Mouse (Mus musculus) gastrocnemius, adult 18-20 months (tissue): ENCODE data around the gene Adap1. TPM values are rescaled to one million over a fixed set of nuclear protein-coding genes. Genes with fewer than 3 reads are reported as not detected.

ENCODE experiments used
- DNase-seq: peaks from one replicate; pipeline ENCODE4 v3.0.0; 2021; ENCODE audit warnings: low spot score
- total RNA-seq, 2 experiments: library from RNA; stranded (reverse); gene quantifications; 2 replicates each; pipeline ENCODE4 v1.2.3; 2021

Adap1 gene
- total RNA-seq, 2 experiments from 2014 or later: 0.66 to 1.4 TPM

- no peak for DNase-seq
Measured at GRCm38 (mm10) chr5:139323260-139323924, 2.0 kb downstream of the Adap1 start.

DNA sequence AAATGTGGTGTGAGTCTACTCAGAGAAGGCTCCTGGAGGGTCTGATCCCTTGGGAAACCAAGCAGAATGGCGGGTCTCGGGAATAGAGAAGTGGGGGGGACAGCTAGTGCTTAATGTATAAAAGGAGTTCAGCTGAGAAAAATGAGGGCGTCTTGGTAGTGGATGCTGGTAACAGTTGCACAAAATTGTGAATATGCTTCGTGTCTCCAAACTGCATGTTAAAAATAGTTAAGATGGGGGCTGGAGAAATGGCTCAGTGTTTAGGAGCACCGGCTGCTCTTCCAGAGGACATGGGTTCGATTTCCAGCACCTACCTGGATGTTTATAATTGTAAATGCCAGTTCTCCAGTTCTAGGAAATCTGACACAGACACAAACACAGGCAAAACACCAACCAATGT is 4.1 kb downstream of the Adap1 start:
- DNase-seq: no peak

DNA sequence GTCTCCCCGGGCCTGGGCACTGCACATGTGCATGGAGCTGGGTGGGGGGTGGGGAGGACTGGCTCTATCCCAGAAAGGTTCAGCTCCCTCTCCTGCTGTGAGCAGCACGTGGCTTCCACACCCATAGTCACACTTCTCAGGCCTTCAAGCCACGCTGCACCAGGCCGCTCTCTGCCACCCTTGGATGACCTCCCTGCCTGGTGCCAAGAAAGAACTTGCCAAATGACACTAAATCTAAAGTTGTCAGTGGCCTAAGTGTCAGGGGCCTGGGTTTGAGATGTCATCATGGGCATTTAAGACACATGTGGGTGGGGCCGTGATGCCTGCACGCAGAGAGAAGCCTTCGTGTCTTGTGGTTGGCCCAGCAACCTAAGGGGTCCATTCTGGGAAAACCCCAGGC is 5.0 kb downstream of the Adap1 start:
- DNase-seq: no peak

GRCm38 (mm10) chr5:139317751-139318504 is 7.5 kb downstream of the Adap1 start:
- no peak for DNase-seq

DNA sequence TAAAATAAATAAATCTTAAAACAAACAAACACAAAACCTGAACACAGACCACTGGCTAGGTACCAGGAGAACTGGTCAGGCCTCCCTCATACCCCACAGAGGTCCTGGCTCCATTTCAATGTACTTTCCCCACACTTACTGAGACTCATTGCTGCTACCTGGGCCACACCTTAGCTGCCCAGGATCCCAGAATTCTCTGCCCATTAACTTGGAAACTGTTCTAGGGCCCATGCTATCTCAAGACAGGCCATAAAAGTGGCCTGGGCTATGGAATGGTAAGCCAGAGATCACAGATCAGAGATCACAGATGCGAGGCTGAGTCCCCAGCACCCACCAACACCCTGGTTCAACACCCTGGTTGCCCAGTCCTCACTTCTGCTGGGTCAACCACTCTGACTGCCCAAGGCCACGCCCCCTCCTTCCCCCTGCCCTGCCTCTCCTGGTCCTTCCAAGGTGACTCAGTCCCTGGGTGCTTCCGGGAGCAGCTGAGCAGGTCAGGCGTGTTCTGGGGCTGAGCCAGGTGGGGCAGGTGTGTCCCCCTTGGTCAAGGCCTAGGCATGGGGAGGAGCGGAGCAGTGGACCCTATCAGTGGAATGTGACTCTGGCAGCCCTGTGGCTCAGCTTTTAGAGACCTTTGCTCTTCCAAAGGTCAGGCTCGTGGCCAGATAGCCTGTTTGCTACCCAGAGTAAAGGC is 8.3 kb downstream of the Adap1 start:
- no peak for DNase-seq

DNA sequence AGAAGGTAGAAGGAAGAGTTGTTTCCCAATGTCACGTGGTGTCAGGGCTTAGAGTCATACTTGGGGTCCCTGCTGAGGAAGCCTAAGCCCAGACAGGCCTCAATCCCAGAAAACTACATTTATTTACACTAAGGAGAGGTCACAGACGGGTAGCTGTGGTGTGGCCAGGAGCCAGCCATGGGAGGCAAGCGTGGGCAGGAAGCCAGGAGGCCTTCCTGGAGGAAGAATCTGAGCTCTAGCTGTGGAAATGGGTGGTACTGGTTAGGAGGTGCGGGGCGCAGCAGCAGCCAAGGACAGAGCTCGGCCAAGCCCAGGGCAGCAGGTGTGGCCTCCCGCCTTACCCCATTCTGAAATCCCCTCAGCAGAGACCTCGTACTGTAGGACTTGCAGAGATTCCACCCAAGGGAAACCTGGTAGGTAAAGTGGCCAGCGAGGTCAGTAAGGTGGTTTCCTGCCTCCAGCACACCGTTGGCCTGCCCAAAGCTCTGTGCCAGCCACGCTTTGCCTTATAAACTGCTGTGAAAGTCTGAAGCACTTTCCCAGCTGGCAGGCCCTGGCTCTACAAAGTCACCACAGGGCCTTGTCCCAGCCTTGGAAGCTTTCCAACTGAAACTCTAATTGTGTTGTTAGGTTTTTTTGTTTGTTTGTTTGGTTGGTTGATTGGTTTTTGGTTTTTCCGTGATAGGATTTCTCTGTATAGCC is 10.3 kb downstream of the Adap1 start:
- DNase-seq: no peak

- no peak for DNase-seq
Measured at GRCm38 (mm10) chr5:139313536-139313935, 11.9 kb downstream of the Adap1 start.

DNA sequence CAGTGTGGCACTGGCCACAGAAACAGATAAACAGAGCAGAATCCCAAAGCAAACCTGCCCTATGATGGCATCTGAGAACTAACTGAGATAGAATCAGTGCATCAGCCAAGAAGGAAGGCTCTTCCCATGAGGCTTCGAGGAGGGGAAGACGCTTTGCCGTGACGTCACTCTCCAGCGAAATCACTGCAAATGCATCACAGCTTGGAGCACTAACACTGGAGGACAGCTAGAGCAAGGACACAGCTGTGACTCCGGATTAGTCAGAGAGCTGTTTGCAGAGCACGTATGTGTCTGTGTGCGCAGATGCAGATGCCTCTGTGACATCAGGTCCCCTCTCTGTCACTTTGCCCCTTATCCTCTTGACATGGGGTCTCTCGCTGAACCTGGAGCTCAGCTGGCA is 13.6 kb downstream of the Adap1 start:
- DNase-seq: no peak

GRCm38 (mm10) chr5:139310477-139310876 is 14.9 kb downstream of the Adap1 start:
- no peak for DNase-seq

- no peak for DNase-seq
Measured at GRCm38 (mm10) chr5:139309946-139310345, 15.5 kb downstream of the Adap1 start.

DNA sequence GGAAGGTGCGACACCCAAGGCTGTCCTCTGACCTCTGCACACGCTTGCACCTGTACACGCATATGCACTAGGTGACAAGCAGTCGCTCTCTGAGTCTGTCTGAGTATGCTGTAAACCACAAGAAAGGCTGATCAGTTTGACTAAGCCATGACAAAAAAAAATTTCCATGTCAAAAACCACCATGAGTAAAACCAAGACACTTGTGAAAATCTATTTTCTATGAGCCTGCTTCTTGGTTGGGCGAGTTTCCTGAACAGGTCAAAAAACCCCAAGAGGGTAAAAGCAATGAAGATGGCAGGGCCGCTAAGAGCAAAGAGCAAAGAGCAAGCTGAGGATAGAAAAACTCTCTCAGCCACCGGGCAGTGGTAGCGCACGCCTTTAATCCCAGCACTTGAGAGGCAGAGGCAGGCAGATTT is 21.8 kb downstream of the Adap1 start:
- DNase-seq: no peak

- no peak for DNase-seq
Measured at GRCm38 (mm10) chr5:139302101-139302500, 23.3 kb downstream of the Adap1 start.

- DNase-seq: no peak
Measured at GRCm38 (mm10) chr5:139297745-139298144, 27.7 kb downstream of the Adap1 start.

DNA sequence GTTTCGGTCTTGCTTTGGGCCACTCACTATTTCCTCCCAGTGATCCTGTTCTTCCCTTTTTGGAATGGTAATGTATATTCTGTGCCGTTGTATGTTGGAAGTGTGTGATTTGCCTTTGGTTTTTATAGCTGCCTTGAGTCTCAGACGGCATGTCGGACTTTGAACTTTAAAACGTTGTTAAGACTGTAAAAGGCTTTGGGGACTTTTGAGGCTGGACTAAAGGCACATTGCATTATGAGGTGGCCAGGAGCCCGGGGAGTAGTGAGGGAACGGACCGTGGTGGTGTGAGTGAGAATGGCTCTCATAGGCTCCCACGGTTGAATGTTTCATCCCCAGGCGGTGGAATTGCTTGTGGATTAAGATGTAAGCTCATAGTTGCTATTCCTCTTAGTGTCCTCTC is 28.3 kb downstream of the Adap1 start:
- no peak for DNase-seq

DNA sequence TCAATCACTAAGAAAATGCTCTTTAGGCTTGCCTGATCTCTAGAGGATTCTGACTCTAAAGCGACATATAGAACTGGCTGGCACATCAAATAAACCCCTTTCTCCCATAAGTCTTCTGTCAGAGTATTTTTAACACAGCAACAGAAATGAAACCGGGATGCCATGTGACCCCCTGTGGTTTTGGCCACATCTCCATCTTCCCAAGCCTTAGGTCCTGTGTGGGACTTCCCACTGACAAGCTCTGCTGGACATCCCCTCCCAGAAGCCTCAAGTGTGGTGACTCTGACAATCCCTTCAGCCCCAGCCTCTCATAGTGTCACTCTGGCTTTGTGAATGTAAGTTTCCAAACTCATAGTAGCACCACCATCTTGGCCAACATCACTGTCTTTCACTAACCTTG is 31.3 kb downstream of the Adap1 start:
- DNase-seq: no peak

DNA sequence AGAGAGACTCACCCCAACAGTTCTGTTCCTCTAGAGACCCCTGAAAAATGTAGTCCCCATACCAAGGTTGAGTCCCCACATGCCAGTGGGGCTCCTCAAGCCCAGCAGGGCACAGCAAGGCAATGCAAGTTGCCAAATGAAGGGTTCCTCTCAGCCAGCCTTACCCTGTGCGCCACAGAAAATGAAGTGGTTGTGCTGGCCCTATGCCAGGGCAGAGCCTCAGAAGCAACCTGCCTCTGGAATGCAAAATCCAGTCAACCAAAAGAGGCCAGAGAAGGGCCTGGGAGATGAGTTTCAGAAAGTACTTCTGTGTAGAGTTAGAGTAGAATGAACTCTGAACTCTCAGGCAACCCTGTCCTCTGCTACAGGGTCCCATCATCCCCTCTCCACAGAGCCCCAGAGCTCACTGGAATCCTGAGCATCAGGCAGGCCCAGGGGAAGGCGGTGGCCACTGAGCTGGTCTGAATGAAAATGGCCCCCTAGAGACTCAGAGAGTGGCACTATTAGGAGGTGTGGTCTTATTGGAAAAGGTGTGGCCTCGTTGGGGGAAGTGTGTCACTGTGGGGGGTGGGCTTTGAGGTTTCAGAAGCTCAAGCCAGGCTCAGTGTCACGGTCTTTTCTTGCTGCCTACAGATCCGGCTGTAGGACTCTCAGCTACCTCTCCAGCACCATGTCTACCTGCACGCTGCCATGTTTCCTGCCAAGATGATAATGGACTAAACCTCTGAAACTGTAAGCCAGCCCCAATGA is 33.4 kb downstream of the Adap1 start:
- no peak for DNase-seq

DNA sequence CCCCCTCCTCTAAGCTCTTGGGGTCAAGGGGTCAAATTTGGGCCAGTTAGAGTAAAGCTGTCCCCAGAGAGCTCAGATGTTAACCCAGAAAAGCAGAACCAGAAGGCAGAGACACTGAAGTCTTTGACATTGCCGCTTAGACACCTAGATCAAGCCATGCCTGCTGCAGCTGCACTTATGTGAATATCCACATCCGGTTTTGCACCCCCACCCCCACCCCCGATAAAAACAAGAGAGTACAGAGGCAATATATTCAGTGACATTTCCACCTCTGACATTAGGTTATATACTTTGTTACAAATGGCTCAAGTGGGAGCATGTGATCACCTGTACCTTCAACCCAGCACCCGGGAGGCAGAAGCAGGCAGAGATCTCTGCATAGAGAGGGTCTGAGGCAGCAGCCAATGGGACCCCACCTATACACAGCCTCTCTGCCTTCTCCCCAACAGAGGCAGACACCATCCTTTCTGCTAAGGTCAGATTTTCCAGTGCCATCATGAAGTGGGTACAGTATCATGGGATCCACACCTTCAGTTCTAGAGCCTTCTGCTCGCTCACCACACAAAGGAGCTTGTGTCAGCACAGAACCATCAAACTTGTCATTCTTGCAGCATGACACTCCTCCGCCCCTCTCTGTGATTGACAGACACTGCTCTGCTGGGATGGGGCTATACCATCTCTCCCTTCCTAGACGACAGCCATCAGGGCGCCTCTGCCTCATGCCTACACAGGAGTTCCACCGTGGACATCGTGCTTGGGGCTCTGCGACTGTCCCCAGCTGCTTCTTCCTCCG is 34.8 kb downstream of the Adap1 start:
- DNase-seq: no peak

- no peak for DNase-seq
Measured at GRCm38 (mm10) chr5:139288591-139288990, 36.8 kb downstream of the Adap1 start.

DNA sequence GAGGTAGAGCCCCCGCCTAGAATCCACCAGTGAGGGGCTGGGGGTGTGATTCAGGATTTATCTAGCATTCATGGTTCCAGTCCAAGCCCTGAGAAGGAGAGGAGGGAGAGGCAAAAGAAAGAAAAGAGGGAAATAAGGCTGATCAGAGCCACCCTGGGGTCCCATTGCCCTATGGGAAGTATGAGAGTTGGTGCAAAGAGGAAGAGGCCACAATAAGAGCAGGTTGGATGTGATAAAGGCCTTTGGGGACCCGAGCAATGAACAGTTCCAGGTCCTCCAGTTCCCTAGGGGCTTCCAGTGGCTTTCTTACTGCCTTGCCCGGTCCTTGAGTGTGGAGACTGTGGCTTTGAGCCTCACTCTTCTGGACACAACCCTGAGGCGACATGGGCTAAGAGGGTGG is 37.6 kb downstream of the Adap1 start:
- no peak for DNase-seq

DNA sequence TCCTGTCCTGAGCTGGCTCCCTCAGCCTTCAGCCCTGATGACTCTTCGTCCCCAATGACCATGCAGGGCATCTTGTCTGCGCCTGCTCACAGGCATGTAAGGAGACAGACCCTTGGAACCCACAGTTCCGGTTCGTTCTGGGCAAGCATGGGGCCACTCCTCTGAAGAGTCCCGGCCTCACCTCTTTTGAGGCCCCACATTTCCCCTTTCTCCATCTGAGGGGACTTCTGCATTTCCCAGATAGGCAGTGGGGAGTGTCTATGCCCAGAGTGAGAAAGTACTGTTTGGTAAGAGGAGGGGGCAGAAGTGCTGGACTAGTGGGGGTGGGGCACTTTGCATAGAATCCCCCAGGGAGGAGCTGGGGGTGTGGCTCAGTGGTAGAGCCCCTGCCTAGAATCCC is 38.3 kb downstream of the Adap1 start:
- no peak for DNase-seq
